Mouse (Mus musculus): Measurements from ENCODE around the gene Rnf224.
A peak's percentile ranks its signal among the peaks of the same experiment; 100 is the strongest.
"Not testable (repeated sequence)": the region's sequence is repeated elsewhere in the genome, so short reads cannot be mapped to it uniquely, and the experiment has no call there.

The Rnf224 gene

GRCm38 (mm10) chr2:25236614-25237013 lies at the start of gene Rnf224:
Gene Rnf224 (minus strand): TSS chr2:25236787.
- no peak for DNase-seq

- DNase-seq, result no peak
Observed at GRCm38 (mm10) chr2:25286314-25286713, 49.7 kb upstream of the Rnf224 start.

- DNase-seq, result no peak
Observed at GRCm38 (mm10) chr2:25285551-25285950, 49.0 kb upstream of the Rnf224 start.

- peak; percentile 82 for DNase-seq
Observed at GRCm38 (mm10) chr2:25278928-25279882, 42.6 kb upstream of the Rnf224 start.

GRCm38 (mm10) chr2:25273010-25273409 lies 36.4 kb upstream of the Rnf224 start:
- DNase-seq, result peak; percentile 41

GRCm38 (mm10) chr2:25272515-25272914 lies 35.9 kb upstream of the Rnf224 start:
- no peak for DNase-seq

GRCm38 (mm10) chr2:25271827-25272511 lies 35.4 kb upstream of the Rnf224 start, which contains the start of the genes Ssna1 and Anapc2:
Gene Ssna1 (minus strand): TSS chr2:25272438.
Gene Anapc2 (plus strand): TSS chr2:25272478.
- DNase-seq, result peak; percentile 96

GRCm38 (mm10) chr2:25267746-25268309 lies 31.2 kb upstream of the Rnf224 start:
- peak; percentile 65 for DNase-seq

GRCm38 (mm10) chr2:25267241-25267640 lies 30.7 kb upstream of the Rnf224 start:
- DNase-seq, result peak; percentile 78

- peak; percentile 88 for DNase-seq
Observed at GRCm38 (mm10) chr2:25266720-25267119, 30.1 kb upstream of the Rnf224 start.

- DNase-seq, result peak; percentile 99
Observed at GRCm38 (mm10) chr2:25265897-25266656, 29.5 kb upstream of the Rnf224 start.

- DNase-seq, result peak; percentile 94
Observed at GRCm38 (mm10) chr2:25264851-25265250, 28.3 kb upstream of the Rnf224 start.

- DNase-seq, result peak; percentile 69
Observed at GRCm38 (mm10) chr2:25264286-25264660, 27.7 kb upstream of the Rnf224 start.

GRCm38 (mm10) chr2:25263623-25264285 lies 27.2 kb upstream of the Rnf224 start:
- peak; percentile 76 for DNase-seq

GRCm38 (mm10) chr2:25262795-25263622 lies 26.4 kb upstream of the Rnf224 start:
- peak; percentile 85 for DNase-seq

- DNase-seq, result peak; percentile 98
Observed at GRCm38 (mm10) chr2:25262291-25262767, 25.7 kb upstream of the Rnf224 start, which contains the start of gene Tprn. Gene Tprn (plus strand): TSS chr2:25262618.

- no peak for DNase-seq
Observed at GRCm38 (mm10) chr2:25261870-25262269, 25.3 kb upstream of the Rnf224 start.

- no peak for DNase-seq
Observed at GRCm38 (mm10) chr2:25258887-25259286, 22.3 kb upstream of the Rnf224 start.

- not testable (repeated sequence) for DNase-seq
Observed at GRCm38 (mm10) chr2:25257250-25257649, 20.7 kb upstream of the Rnf224 start.

- DNase-seq, result not testable (repeated sequence)
Observed at GRCm38 (mm10) chr2:25256443-25257109, 20.0 kb upstream of the Rnf224 start.

Measured in cerebellum, adult 11-12 months (tissue).